Mouse (Mus musculus) limb, embryonic 12.5 days (tissue): Measurements from ENCODE around the gene Otud4. TPM values are rescaled to one million over a fixed set of nuclear protein-coding genes. Genes with fewer than 3 reads are reported as not detected.
"Not testable (repeated sequence)": the region's sequence is repeated elsewhere in the genome, so short reads cannot be mapped to it uniquely, and the experiment has no call there.

Source experiments
- ATAC-seq: fragments of 200-750 bp; cut with Nextera tagmentation; 2 replicates; pipeline ENCODE4 v1.8.0; 2017; ENCODE audit warnings: low read depth, moderate TSS enrichment; ENCODE audit not compliant: insufficient number of reproducible peaks, insufficient read depth, low FRiP score, low TSS enrichment
- H3K27ac ChIP-seq: fragments of 300-500 bp; sonication (generic); 2 replicates; pipeline ENCODE4 v1.5.1; 2016; ENCODE audit warnings: mild to moderate bottlenecking, moderate library complexity
- H3K27me3 ChIP-seq: fragments of 300-500 bp; sonication (generic); 2 replicates; pipeline ENCODE4 v1.6.1; 2016; ENCODE audit warnings: mild to moderate bottlenecking, moderate library complexity
- H3K36me3 ChIP-seq: fragments of 300-500 bp; sonication (generic); 2 replicates; pipeline ENCODE4 v1.6.1; 2016; ENCODE audit warnings: mild to moderate bottlenecking, moderate library complexity
- H3K4me1 ChIP-seq: fragments of 300-500 bp; sonication (generic); replicated peaks from 2 replicates; pipeline ENCODE4 v1.6.1; 2016
- H3K4me2 ChIP-seq: fragments of 300-500 bp; sonication (generic); 2 replicates; pipeline ENCODE4 v1.6.1; 2016; ENCODE audit warnings: mild to moderate bottlenecking, moderate library complexity
- H3K4me3 ChIP-seq: fragments of 300-500 bp; sonication (generic); replicated peaks from 2 replicates; pipeline ENCODE4 v1.5.1; 2016; ENCODE audit warnings: mild to moderate bottlenecking
- H3K9ac ChIP-seq: fragments of 300-500 bp; sonication (generic); replicated peaks from 2 replicates; pipeline ENCODE4 v1.6.1; 2016; ENCODE audit warnings: mild to moderate bottlenecking, moderate library complexity
- H3K9me3 ChIP-seq: fragments of 300-500 bp; sonication (generic); 2 replicates; pipeline ENCODE4 v1.6.1; 2016; ENCODE audit warnings: mild to moderate bottlenecking, moderate library complexity
- WGBS: fragments of 180-500 bp; shearing (Covaris S2); methylation state at CpG from one replicate; pipeline ENCODE4 v1.1.7; 2016; 5-methylcytosine and 5-hydroxymethylcytosine counted together
- polyA plus RNA-seq: library from polyadenylated mRNA; unstranded; fragments of >200 nt; fragmentation: Nextera tagmentation; extraction: Ambion mirVana; gene quantifications from 2 replicates; pipeline ENCODE4 v1.2.1, GENCODE M21; 2016

Gene Otud4
- polyA plus RNA-seq: 15.8 and 19.8 TPM in 2 replicates

DNA sequence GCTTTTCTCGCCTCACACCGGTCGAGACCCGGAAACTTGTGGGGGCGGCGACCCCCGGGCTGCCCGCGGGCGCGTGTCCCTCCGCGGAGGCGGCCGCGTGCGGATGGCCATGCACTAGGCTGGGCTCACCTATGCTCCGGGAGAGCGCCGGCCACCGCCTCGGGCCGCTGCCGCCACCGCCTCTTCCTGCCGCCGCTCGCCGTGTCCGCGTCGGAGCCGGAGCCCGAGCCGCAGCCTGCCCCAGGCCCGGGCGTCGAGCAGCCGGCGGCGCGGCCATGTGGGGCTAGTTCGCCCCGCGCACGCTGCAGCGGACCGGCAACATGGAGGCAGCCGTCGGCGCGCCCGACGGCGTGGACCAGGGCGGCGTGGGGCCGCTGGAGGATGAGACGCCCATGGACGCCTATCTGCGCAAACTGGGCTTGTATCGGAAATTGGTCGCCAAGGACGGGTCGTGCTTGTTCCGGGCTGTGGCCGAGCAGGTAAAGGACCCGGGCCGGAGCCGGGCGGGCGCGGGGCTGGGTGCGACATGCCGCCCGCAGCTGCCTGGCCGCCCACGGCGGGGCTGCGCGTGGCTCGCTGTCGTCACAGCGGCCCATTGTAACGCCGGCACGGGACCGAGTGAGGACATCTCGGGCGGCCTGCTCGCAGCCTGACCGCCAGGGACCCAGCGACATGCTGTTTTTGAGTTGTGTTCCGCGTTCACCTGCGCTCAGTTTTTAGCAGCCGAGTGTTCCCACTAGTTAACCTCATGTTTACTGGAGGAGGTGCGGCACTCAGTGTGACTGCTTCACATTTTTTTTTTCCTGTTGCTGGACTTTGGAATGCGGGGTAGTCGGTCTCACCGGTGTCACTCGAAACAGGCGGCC lies at the start of gene Otud4:
Gene Otud4 (plus strand): TSS at position 33 of the 866 bp plus-strand sequence.
- peak; percentile 66 for ATAC-seq

DNA sequence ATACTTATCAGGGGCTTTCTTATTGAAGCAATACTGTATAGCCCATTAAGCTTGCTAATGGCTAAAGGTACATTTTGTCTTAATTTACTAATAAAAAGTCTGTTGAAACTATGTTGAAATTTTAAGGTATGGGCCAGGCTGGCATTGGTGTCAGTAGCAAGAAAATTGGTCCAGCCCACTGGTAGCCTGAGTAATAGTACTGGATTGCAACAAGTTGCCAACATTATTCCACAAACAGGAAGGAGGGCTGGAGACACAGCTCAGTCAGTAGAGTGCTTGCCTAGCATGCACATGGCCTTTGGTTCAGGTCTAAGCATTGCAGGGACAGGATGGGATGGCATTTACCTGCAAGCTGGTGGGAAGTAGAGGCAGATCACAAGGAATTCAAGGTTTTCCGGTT lies 38.5 kb upstream of the Otud4 start:
- H3K4me2 ChIP-seq: no peak overlapping the region
- no peaks in the 10 kb centered on the region for H3K27me3 ChIP-seq
- no peak overlapping the region for H3K27ac ChIP-seq
- H3K9me3 ChIP-seq: no peaks in the 10 kb centered on the region
- no peak for ATAC-seq
- no peak overlapping the region for H3K9ac ChIP-seq
- no peak overlapping the region for H3K4me3 ChIP-seq
- H3K4me1 ChIP-seq: no peaks in the 10 kb centered on the region
- H3K36me3 ChIP-seq: no peaks in the 10 kb centered on the region
- WGBS: 90% methylated on average over 1 of the region's 1 CpGs

More for the DNA sequence above, at the start of gene Otud4:
- Histone ChIP-seq H3K4me1 (peaks cover 25% of the 10 kb centered on the region), H3K9ac (peak within 1 kb of the TSS; percentile 79), H3K9me3 (no peaks in the 10 kb centered on the region), H3K27me3 (no peaks in the 10 kb centered on the region), H3K36me3 (peaks cover 8% of the 10 kb centered on the region; the same call in 1 of the 2 replicates), H3K27ac (peak within 1 kb of the TSS; percentile 95), H3K4me3 (peak within 1 kb of the TSS; percentile 93), H3K4me2 (peak within 1 kb of the TSS; percentile 69)
- WGBS: under 1% methylated on average over 103 of the region's 103 CpGs

DNA sequence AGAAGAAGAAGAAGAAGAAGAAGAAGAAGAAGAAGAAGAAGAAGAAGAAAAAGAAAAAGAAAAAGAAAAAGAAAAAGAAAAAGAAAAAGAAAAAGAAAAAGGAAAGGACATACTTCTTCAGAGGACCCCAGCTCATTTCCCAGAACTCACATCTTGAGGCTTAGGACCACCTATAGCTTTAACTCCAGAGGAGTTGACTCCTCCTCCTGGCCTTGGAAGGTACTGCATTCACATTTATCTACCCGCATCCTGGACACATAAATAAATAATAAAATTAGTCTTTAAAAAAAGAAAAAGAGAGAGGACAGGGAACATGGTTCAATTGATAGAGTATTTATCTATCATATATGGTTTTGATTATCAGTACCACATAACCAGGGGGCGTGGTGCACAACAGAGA lies 36.2 kb upstream of the Otud4 start:
- WGBS: 43% methylated on average over 2 of the region's 2 CpGs
- not testable (repeated sequence) for H3K9me3 ChIP-seq, H3K4me2 ChIP-seq, H3K4me1 ChIP-seq, H3K9ac ChIP-seq, H3K36me3 ChIP-seq, H3K27me3 ChIP-seq, ATAC-seq, H3K27ac ChIP-seq, H3K4me3 ChIP-seq

DNA sequence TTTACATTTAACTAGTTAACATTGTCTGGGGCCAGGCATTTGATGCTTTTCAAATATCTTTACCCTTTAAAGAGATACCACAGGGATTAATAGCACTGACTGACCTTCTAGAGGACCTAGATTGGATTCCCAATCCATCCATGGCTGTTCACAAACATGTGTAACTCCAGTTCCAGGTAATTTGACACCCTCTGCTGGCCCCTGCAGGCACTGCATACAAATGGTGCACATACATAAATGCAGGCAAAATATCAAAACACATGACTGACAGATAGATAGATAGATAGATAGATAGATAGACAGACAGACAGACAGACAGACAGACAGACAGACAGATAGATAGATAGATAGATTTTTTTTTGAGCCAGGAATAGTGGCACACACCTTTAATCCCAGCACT lies 33.2 kb upstream of the Otud4 start:
- Histone ChIP-seq H3K4me1 (no peaks in the 10 kb centered on the region), H3K9me3 (no peaks in the 10 kb centered on the region), H3K9ac (no peak overlapping the region), H3K4me2 (no peak overlapping the region), H3K27ac (no peak overlapping the region), H3K4me3 (no peak overlapping the region), H3K36me3 (no peaks in the 10 kb centered on the region), H3K27me3 (no peaks in the 10 kb centered on the region)
- no peak for ATAC-seq

DNA sequence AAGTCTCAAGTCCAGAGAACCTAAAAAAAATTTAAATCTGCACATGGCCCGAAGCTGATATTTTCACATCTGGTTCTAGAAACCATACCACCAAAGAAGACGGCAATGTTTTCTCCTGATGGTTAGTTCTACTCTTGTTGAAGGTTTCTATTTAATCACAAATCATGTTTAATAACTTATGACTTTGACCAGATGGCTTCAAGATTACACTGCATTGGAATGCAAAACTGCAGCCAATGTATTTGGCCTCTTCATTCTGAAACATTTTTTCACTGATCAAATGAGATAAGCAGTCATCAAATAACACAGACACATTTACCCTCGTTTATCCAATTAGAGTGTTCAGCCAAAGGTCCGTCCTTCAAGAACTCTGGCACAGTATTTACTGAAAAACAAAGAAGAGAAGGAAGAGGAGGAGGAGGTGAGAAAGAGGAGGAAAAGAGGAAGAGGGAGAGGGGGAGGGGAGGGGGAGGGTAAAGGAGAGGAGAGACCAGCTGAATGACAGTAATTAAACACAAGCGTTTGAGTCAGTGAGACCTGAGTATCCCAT lies 32.6 kb upstream of the Otud4 start:
- H3K27ac ChIP-seq: no peak overlapping the region
- no peaks in the 10 kb centered on the region for H3K9me3 ChIP-seq
- no peak overlapping the region for H3K9ac ChIP-seq
- H3K4me2 ChIP-seq: no peak overlapping the region
- no peaks in the 10 kb centered on the region for H3K4me1 ChIP-seq
- ATAC-seq: no peak
- 70% methylated on average over 5 of the region's 5 CpGs for WGBS
- no peak overlapping the region for H3K4me3 ChIP-seq
- H3K27me3 ChIP-seq: no peaks in the 10 kb centered on the region
- H3K36me3 ChIP-seq: no peaks in the 10 kb centered on the region

DNA sequence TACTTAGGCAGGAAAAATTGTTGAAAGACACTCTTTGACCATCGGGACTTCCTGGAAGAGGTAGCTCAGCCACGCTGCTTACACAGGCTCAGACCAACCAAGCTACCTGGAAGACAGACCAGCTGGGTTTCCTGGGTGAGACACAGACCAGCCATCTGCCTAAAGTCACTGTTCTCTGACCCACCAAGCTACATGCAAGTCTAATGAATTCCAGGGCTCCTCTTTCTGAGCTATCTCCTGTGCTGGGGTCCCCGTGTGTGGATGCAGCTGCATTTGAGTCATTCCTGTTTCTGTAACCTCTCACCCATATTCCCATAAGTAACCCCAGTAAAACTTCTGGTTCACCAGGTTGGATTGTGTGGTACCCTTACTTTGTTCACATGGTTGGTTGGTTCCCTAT lies 30.7 kb upstream of the Otud4 start:
- no peaks in the 10 kb centered on the region for H3K4me1 ChIP-seq
- no peak for ATAC-seq
- H3K9ac ChIP-seq: no peak overlapping the region
- H3K4me3 ChIP-seq: no peak overlapping the region
- 80% methylated on average over 3 of the region's 3 CpGs for WGBS
- no peaks in the 10 kb centered on the region for H3K27me3 ChIP-seq
- no peak overlapping the region for H3K27ac ChIP-seq
- H3K36me3 ChIP-seq: no peaks in the 10 kb centered on the region
- no peak overlapping the region for H3K4me2 ChIP-seq
- no peaks in the 10 kb centered on the region for H3K9me3 ChIP-seq

DNA sequence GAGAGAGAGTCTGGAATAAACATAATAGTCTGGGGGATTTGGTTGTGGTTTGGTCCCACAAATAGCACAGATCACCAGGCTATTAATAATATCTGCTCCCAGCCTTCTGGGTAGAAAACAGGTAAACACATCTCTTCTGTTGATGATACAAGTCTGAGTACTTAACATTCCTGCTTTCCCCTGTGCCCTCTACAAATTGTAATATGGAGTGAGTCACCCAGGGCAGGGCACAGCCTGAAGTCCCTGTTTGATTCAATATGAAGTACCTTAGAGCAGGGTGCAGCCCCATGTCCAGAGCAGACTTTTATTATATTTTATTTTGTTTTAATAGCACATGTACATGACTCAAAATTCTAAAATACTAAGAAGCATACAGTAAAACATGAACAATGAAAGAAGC lies 29.1 kb upstream of the Otud4 start:
- H3K27me3 ChIP-seq: no peaks in the 10 kb centered on the region
- no peaks in the 10 kb centered on the region for H3K4me1 ChIP-seq
- no peak overlapping the region for H3K27ac ChIP-seq
- H3K36me3 ChIP-seq: no peaks in the 10 kb centered on the region
- no peaks in the 10 kb centered on the region for H3K9me3 ChIP-seq
- H3K4me2 ChIP-seq: no peak overlapping the region
- no peak overlapping the region for H3K4me3 ChIP-seq
- H3K9ac ChIP-seq: no peak overlapping the region
- no peak for ATAC-seq

DNA sequence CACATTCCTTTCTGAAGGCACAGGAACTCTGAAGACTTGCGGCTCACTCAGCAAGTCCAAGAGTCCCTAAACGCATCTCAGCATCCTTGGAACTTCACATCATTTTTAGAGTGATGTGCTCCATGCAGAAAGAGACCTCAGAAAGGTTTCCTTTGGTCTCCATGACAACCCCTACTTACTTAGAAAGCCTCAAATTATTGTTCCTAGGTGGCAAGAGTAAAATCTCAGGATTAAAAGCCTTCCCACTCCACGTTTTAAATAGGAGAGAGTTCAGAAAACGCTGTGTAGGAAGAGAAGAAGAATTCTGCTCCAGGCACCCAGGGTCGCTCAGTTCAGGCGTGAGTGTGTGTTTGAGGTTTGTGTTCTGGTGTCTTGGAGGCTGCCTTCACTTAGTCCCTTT lies 27.1 kb upstream of the Otud4 start:
- no peak for ATAC-seq

DNA sequence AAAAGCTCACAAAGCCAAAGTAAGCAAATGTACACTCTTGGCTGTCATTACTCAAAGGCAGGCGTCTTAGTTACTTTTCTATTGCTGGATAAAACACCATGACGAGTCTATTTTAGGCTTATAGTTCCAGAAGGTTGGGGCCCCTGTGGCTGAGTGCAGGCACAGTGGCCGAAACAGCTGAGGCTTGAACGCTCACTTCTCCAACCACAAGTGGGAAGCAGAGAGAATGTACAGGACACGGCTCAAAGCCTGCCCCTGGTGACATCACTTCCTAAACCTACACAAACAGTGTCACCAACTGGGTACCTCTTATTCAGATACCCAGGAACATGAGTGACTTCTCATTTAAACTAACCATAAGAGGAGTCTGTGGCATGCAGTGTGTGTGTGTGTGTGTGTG lies 26.5 kb upstream of the Otud4 start:
- 68% methylated on average over 5 of the region's 5 CpGs for WGBS
- Histone ChIP-seq H3K9me3 (no peaks in the 10 kb centered on the region), H3K27me3 (no peaks in the 10 kb centered on the region), H3K4me2 (no peak overlapping the region), H3K4me3 (no peak overlapping the region), H3K4me1 (no peaks in the 10 kb centered on the region; the same call in 1 of the 2 replicates), H3K36me3 (no peaks in the 10 kb centered on the region), H3K27ac (no peak overlapping the region), H3K9ac (no peak overlapping the region)
- ATAC-seq: no peak

More for the DNA sequence above, 27.1 kb upstream of the Otud4 start:
- Histone ChIP-seq H3K4me1 (no peaks in the 10 kb centered on the region; the same call in 1 of the 2 replicates), H3K9ac (no peak overlapping the region), H3K27ac (no peak overlapping the region), H3K4me2 (no peak overlapping the region), H3K36me3 (no peaks in the 10 kb centered on the region), H3K9me3 (no peaks in the 10 kb centered on the region), H3K27me3 (no peaks in the 10 kb centered on the region), H3K4me3 (no peak overlapping the region)
- WGBS: 79% methylated on average over 6 of the region's 6 CpGs

DNA sequence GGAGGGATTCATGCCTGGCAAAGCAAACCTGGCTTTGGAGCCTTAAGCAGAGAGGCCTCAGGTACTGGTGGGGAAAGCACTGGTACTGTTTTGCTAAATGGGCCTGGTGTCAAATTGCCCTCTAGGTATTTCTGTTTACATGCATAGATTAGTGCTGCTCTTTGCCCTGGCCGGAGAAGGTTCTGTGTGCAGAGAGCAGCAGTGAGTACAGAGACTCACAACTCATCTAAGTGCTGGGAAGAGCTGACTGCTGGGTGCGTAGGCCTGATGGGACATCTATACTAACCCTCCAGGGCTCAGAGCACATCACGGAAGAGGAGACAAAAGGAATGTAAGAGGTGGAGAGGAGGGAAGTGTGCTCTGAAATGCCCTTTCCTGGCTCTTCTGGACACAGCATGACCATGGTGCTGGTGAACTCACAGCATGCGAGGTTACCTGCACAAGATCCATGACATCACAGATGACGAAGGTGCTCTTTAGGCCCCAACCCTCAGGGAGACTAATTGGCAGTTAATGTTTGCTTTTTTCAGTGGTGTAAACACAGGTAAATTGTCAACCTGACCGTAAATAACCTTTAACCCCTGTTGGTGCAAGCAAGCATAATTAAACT lies 23.6 kb upstream of the Otud4 start:
- Histone ChIP-seq H3K36me3 (no peaks in the 10 kb centered on the region), H3K4me1 (no peaks in the 10 kb centered on the region; the same call in 1 of the 2 replicates), H3K27ac (no peak overlapping the region), H3K27me3 (no peaks in the 10 kb centered on the region), H3K4me2 (no peak overlapping the region), H3K4me3 (no peak overlapping the region), H3K9ac (no peak overlapping the region), H3K9me3 (no peaks in the 10 kb centered on the region)
- ATAC-seq: no peak
- WGBS: 59% methylated on average over 6 of the region's 6 CpGs

DNA sequence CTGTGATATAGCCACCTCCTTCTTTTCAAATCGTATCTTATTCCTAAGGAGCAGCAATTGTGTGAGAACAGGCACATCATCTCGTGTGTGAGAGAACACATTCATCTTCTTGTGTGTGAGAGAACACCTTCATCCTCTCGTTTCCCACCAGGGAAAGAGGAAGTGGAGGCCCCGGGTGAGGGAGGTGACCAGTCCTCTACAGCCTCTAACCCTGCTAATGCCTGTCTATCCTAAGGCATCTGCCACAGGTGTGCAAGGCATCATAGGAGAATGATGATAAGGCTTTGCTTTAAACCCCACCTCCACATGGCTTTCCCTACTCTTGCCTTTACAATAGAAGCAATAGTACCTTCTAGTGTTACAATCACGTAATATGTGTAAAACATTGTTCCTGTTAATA lies 20.5 kb upstream of the Otud4 start:
- WGBS: 70% methylated on average over 5 of the region's 5 CpGs
- H3K9me3 ChIP-seq: no peaks in the 10 kb centered on the region
- H3K27ac ChIP-seq: no peak overlapping the region
- no peak for ATAC-seq
- H3K27me3 ChIP-seq: no peaks in the 10 kb centered on the region
- no peak overlapping the region for H3K4me2 ChIP-seq
- H3K4me3 ChIP-seq: no peak overlapping the region
- H3K36me3 ChIP-seq: no peaks in the 10 kb centered on the region
- no peak overlapping the region for H3K9ac ChIP-seq
- no peaks in the 10 kb centered on the region; the same call in 1 of the 2 replicates for H3K4me1 ChIP-seq
